Mouse (Mus musculus): ENCODE data around the gene Bmpr1b.
A peak's percentile ranks its signal among the peaks of the same experiment; 100 is the strongest.

The Bmpr1b gene

DNA sequence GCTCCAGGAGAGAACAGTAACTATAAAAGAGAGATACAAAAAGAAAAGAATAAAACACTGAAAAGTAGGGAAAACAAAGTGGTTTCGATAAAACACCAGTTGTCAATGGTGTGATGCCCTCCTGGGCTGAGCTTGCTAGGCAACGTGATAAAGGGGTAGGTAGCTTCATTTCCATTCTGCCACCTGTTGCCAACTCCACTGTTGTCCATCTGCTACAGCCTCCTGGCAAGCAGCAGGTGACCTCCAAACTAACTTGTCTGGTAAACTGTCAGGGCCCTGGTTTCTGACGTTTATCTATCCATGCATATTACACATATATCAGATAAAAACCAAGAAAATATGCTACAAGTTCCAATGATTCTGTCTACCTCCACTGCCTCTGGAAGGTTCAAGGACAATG lies 359.6 kb downstream of the Bmpr1b start:
- DNase-seq = no peak

DNA sequence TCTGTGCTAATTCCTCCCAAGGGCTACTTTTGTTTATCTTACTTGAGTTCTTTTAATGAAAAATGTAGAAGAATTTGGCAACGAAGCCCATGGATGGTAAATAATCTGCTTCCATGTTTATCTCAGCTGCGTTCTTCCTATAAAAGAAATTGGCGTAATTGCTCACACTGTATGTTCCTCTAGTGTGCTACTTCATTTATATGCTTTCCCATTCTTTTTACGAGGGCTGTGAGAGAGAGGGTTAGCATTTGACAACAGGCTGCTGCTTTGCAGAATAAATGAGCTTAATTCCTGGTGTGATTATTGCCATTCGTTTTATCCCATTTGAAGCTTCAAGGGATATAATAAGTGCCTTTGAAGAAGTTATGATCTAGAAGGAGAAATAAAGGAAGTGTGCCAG lies 365.1 kb downstream of the Bmpr1b start:
- no peak for DNase-seq

DNA sequence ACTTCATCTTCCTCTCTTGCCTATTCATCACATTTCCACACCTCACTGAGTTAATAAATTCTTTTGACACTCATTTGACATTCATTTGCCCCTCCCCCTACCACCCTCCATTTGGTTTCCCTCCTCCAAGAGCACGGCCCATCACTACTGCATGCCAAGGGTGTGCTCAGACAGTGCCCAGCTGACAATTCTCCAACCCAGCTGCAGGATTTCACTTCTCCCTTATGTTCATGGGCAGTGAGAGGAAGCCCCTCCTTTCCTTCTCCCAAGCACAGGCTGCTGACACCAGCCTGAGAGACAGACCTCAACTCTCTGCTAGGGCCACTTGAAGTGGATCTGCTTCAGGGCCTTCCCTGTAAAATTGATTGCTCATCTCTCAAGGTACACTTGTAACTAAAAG lies 371.4 kb downstream of the Bmpr1b start:
- no peak for DNase-seq

DNA sequence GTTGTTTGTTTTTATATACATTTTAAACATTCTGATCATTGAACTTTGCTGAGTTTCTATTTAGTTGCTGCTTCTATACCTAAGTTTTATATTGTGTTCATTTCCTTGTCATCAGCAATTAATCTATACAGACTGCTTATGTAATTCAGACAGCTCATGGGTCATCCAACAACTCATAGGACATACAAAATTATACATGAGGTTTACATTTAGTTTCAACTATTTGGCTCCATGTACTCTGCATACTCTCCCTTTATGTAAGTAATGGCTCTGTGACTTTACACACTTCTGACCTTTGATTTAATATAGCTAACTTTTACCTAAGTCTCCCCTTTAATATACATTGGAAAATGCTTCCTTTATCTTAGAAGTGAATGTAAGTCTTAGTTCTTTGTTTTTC lies 371.9 kb downstream of the Bmpr1b start:
- DNase-seq = no peak

DNA sequence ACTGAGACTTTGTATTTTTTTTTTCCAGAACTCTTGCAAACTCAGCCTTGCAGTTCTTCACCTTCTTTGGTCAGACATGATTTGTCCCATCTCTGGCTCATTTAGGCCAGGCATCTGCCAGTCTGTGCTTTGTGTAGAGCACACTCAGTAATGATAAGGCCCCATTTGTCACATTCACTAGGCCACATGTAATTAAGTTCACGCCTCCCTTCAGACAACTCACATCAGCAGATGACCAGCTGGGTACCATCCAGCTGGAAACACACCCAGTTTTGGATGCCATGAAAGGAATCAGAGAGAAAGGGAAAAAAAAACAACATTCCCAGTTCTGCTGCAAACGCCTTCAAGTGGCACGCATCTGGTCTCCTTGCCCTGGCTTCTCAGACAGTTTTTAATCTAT lies 374.9 kb downstream of the Bmpr1b start:
- DNase-seq = no peak

DNA sequence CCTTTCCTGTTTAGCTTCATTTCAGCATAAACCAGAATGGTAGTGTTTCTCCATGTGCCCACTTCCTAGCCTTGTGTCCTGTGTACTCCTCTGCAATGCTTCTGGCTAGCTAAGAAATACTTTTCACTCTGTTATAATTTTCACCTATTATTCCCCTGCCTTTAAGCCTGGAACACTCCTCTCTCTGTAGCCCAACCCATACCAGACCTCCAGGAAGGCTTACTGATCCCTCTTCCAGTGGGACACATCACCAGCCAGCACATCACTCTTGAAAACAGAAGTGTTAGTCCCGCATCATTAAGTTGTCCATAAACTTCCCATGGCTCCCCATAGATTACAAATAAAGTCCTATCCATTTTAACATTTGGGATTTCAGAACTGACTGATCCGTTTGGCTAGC lies 375.5 kb downstream of the Bmpr1b start:
- DNase-seq = no peak

DNA sequence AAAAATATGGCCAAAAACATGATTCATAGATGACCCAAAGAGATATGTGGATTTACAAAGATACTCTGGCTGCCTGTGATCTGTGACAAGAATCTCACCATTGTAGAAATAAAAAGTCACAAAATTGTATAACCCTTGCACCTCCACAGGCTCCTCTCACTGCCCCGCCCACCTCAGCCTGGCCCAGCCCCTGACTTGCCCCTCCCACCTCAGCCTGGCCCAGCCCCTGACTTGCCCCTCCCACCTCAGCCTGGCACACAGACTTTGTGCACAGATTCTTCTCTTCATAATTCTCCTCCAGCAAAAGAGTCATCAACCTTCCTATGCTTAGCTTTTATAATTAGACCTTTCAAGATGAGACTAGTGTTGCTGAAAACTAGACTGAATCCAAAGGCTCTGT lies 377.1 kb downstream of the Bmpr1b start:
- DNase-seq = peak; percentile 22

DNA sequence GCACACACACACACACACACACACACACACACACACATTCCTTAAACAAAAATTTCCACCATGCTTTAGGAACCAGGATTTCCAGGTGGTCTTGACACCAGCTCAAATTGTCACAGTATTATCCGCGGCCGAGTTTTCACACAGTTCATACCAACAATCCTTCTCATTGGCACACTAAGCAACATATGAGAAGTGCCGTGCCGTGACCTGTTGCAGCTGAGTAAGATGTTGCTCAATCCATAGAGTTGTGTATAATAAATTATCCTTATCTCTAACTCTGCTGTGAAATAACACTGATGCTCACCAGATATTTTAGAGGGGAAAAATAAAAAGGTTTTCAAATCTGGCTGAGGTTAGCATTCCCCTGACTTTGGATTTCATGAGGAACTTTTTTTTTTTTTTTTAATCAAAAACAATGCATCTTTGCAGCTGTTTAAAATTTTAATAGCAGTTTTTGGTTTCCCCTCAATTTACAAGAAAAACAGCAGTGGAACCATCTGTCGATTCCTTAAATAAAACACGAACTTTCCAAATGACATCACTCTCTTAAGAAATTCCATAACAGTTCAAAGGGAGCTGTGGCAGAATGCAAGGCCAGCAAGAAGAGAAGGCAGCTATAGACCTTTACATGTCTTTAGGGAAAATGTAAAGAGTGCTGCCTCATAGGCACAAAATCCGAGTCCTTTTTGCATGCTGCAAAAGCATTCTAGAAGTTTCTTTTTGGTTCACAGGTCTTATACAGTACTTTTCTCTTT lies 378.0 kb downstream of the Bmpr1b start:
- DNase-seq = no peak
